Mouse (Mus musculus): ENCODE measurements around the gene Dpm3.

- TF ChIP-seq POLR2AphosphoS2 (IDR thresholded peaks at IDR 0.05; ENCODE audit: insufficient read length, low read depth) = no peak
- TF ChIP-seq MYOG (IDR thresholded peaks at IDR 0.05; ENCODE audit: control insufficient read depth in 1 of 3, insufficient read depth in 1 of 3, insufficient read length in 2 of 3, low read depth in 2 of 3) = no peak
- peak; percentile 15 for TF ChIP-seq POLR2A (IDR thresholded peaks at IDR 0.05; ENCODE audit: insufficient read length, low read depth)
- TF ChIP-seq TCF12 (IDR thresholded peaks at IDR 0.05; ENCODE audit: insufficient read depth, poor library complexity, severe bottlenecking) = no peak
- TF ChIP-seq E2F4 (IDR thresholded peaks at IDR 0.05; ENCODE audit: insufficient read depth) = no peak
- no peak for TF ChIP-seq MAX (IDR thresholded peaks at IDR 0.05; ENCODE audit: low read depth)
- TF ChIP-seq SRF (IDR thresholded peaks at IDR 0.05; ENCODE audit: control insufficient read depth, insufficient read length, low read depth) = no peak
- TF ChIP-seq USF1 (IDR thresholded peaks at IDR 0.05; ENCODE audit: low read depth) = no peak
- no peak for TF ChIP-seq CEBPB (IDR thresholded peaks at IDR 0.05; ENCODE audit: insufficient read depth, poor library complexity, severe bottlenecking)
Observed at GRCm38 (mm10) chr3:89247466-89247865, 11.7 kb upstream of the Dpm3 start.
